Mouse (Mus musculus) hindbrain, postnatal 0 days (tissue): ENCODE measurements around the gene Hoxc10. TPM values are rescaled to one million over a fixed set of nuclear protein-coding genes. Genes with fewer than 3 reads are reported as not detected.

Source experiments
- ATAC-seq: fragments of 200-750 bp; cut with Nextera tagmentation; 2 replicates; pipeline ENCODE4 v1.8.0; 2017; ENCODE audit warnings: mild to moderate bottlenecking, moderate TSS enrichment, moderate library complexity
- DNase-seq: peaks from one replicate; pipeline ENCODE4 v3.0.0-alpha.2; 2015; ENCODE audit warnings: low spot score
- H3K27ac ChIP-seq: fragments of 300-500 bp; sonication (generic); 2 replicates; pipeline ENCODE4 v1.5.1; 2014; ENCODE audit warnings: mild to moderate bottlenecking
- H3K27me3 ChIP-seq: fragments of 300-500 bp; sonication (generic); 2 replicates; pipeline ENCODE4 v1.6.1; 2014; ENCODE audit warnings: low read length, mixed read lengths; ENCODE audit not compliant: insufficient read depth
- H3K36me3 ChIP-seq: fragments of 300-500 bp; sonication (generic); 2 replicates; pipeline ENCODE4 v1.6.1; 2014; ENCODE audit warnings: low read length, mixed read lengths; ENCODE audit not compliant: insufficient read depth
- H3K4me1 ChIP-seq: fragments of 300-500 bp; sonication (generic); 2 replicates; pipeline ENCODE4 v1.6.1; 2014; ENCODE audit warnings: antibody characterized with exemption, low read length, mixed read lengths; ENCODE audit not compliant: insufficient read depth
- H3K4me2 ChIP-seq: fragments of 300-500 bp; sonication (generic); 2 replicates; pipeline ENCODE4 v1.6.1; 2014; ENCODE audit warnings: low read depth, mild to moderate bottlenecking, low read length, moderate library complexity, mixed read lengths
- H3K4me3 ChIP-seq: fragments of 300-500 bp; sonication (generic); 2 replicates; pipeline ENCODE4 v1.5.1; 2014; ENCODE audit warnings: low read length
- H3K9ac ChIP-seq: fragments of 300-500 bp; sonication (generic); replicated peaks from 2 replicates; pipeline ENCODE4 v1.6.1; 2014; ENCODE audit warnings: mild to moderate bottlenecking, low read length, moderate library complexity, mixed read lengths
- H3K9me3 ChIP-seq: fragments of 300-500 bp; sonication (generic); 2 replicates; pipeline ENCODE4 v1.6.1; 2016; ENCODE audit warnings: low read length, mixed read lengths
- CTCF ChIP-seq: IDR thresholded peaks from 2 replicates; pipeline ENCODE4 v1.5.1; 2016; ENCODE audit warnings: antibody characterized with exemption, control low read depth, low read depth
- WGBS: fragments of 180-500 bp; shearing (Covaris S2); extraction: QIAGEN DNeasy Blood & Tissue Kit; methylation state at CpG from one replicate; pipeline ENCODE4 v1.1.7; 2014; 5-methylcytosine and 5-hydroxymethylcytosine counted together
- polyA plus RNA-seq: library from polyadenylated mRNA; unstranded; fragments of >200 nt; fragmentation: Nextera tagmentation; extraction: Ambion mirVana; gene quantifications from 2 replicates; pipeline ENCODE4 v1.2.1, GENCODE M21; 2015
- total RNA-seq: library from RNA; depleted of rRNA; stranded (reverse); fragments of >200 nt; gene quantifications from 2 replicates; pipeline ENCODE4 v1.2.3, GENCODE M21; 2014

The Hoxc10 gene
- total and polyA plus RNA-seq, 2 experiments from 2014 or later: not detected

- Histone ChIP-seq H3K27me3 (peaks cover 100% of the 10 kb centered on the region), H3K36me3 (no peaks in the 10 kb centered on the region), H3K4me1 (peaks cover 4% of the 10 kb centered on the region; the same call in 1 of the 2 replicates), H3K4me3 (no peak overlapping the region), H3K4me2 (no peak overlapping the region), H3K9ac (no peak overlapping the region), H3K27ac (no peak overlapping the region), H3K9me3 (no peaks in the 10 kb centered on the region)
- DNase-seq (no peak), ATAC-seq (no peak)
- no peak for TF ChIP-seq CTCF
- 8% methylated on average over 13 of the region's 13 CpGs for WGBS
These were observed 36.3 kb downstream of the Hoxc10 start for GRCm38 (mm10) chr15:103002821-103003448.

- Histone ChIP-seq H3K27ac (no peak overlapping the region), H3K9me3 (no peaks in the 10 kb centered on the region), H3K27me3 (peaks cover 100% of the 10 kb centered on the region), H3K4me2 (no peak overlapping the region), H3K4me1 (no peaks in the 10 kb centered on the region), H3K36me3 (no peaks in the 10 kb centered on the region), H3K4me3 (no peak overlapping the region), H3K9ac (no peak overlapping the region)
- no peak for DNase-seq
- ATAC-seq: no peak
- 1% methylated on average over 17 of the region's 17 CpGs for whole genome bisulfite sequencing
- TF ChIP-seq CTCF: no peak
These were observed 38.7 kb downstream of the Hoxc10 start for GRCm38 (mm10) chr15:103005308-103005707.

- H3K9ac ChIP-seq: no peak overlapping the region
- DNase-seq (no peak), ATAC-seq (no peak)
- H3K27me3 ChIP-seq: peaks cover 100% of the 10 kb centered on the region
- TF ChIP-seq CTCF: no peak
- H3K4me1 ChIP-seq: no peaks in the 10 kb centered on the region
- no peaks in the 10 kb centered on the region for H3K36me3 ChIP-seq
- 2% methylated on average over 5 of the region's 5 CpGs for WGBS
- H3K27ac ChIP-seq: no peak overlapping the region
- no peaks in the 10 kb centered on the region for H3K9me3 ChIP-seq
- no peak overlapping the region for H3K4me3 ChIP-seq
- H3K4me2 ChIP-seq: no peak overlapping the region
These were observed 39.2 kb downstream of the Hoxc10 start for GRCm38 (mm10) chr15:103005797-103006196.

GRCm38 (mm10) chr15:103006326-103006725 is 39.7 kb downstream of the Hoxc10 start:
- Histone ChIP-seq H3K4me1 (no peaks in the 10 kb centered on the region), H3K4me3 (no peak overlapping the region), H3K36me3 (no peaks in the 10 kb centered on the region), H3K27me3 (peaks cover 99% of the 10 kb centered on the region), H3K9me3 (no peaks in the 10 kb centered on the region), H3K27ac (no peak overlapping the region), H3K9ac (no peak overlapping the region), H3K4me2 (no peak overlapping the region)
- no peak for TF ChIP-seq CTCF
- DNase-seq: no peak
- 9% methylated on average over 1 of the region's 1 CpGs for WGBS
- ATAC-seq: no peak

- ATAC-seq (no peak), DNase-seq (no peak)
- H3K4me2 ChIP-seq: peak overlapping the region; percentile 8; the same call in 1 of the 2 replicates
- H3K27ac ChIP-seq: no peak overlapping the region
- H3K9ac ChIP-seq: no peak overlapping the region
- peaks cover 96% of the 10 kb centered on the region for H3K27me3 ChIP-seq
- TF ChIP-seq CTCF: no peak
- 2% methylated on average over 27 of the region's 27 CpGs for WGBS
- H3K9me3 ChIP-seq: no peaks in the 10 kb centered on the region
- H3K4me1 ChIP-seq: no peaks in the 10 kb centered on the region
- H3K4me3 ChIP-seq: peak overlapping the region; percentile 1; the same call in 1 of the 2 replicates
- H3K36me3 ChIP-seq: no peaks in the 10 kb centered on the region
These were observed 42.9 kb downstream of the Hoxc10 start for GRCm38 (mm10) chr15:103009265-103010111.

GRCm38 (mm10) chr15:103010112-103010846 is 43.7 kb downstream of the Hoxc10 start:
- TF ChIP-seq CTCF: no peak
- 3% methylated on average over 31 of the region's 31 CpGs for WGBS
- Histone ChIP-seq H3K9me3 (no peaks in the 10 kb centered on the region), H3K27me3 (peaks cover 96% of the 10 kb centered on the region), H3K36me3 (no peaks in the 10 kb centered on the region), H3K4me3 (no peak overlapping the region), H3K4me2 (no peak overlapping the region), H3K9ac (no peak overlapping the region), H3K4me1 (no peaks in the 10 kb centered on the region), H3K27ac (no peak overlapping the region)
- DNase-seq: no peak
- ATAC-seq: no peak
